Mouse (Mus musculus): Measurements from ENCODE around the gene Olfr1191-ps1. TPM values are rescaled to one million over a fixed set of nuclear protein-coding genes. Genes with fewer than 3 reads are reported as not detected.
"Not testable (repeated sequence)": the region's sequence is repeated elsewhere in the genome, so short reads cannot be mapped to it uniquely, and the experiment has no call there.

Gene Olfr1191-ps1
- not detected in 2 replicates for polyA plus RNA-seq (2015; fragmentation: Nextera tagmentation; extraction: Ambion mirVana)

DNA sequence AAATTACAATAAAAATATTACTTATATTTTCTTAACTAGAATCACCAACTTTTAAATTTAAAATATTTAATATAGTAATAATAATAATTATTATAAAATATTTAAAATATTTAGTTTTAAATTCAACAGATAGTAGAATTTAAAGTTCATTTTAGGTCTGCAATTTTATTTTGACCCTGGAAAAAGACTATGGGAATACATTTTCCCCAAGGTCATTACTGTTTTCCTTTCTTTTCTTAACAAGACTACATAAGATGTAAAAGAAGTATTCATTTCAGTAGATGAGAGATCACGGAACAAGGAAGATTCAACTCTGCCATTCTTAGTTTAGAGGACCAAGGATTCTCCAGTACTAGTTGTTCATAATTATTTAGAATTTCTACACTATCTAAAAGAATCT is at the start of gene Olfr1191-ps1:
Gene Olfr1191-ps1 (plus strand): TSS at position 301 of the 400 bp plus-strand sequence.
- H3K4me2 ChIP-seq; H3K27me3 ChIP-seq; H3K36me3 ChIP-seq; H3K9me3 ChIP-seq; H3K27ac ChIP-seq (replicated peaks); ATAC-seq (ENCODE audit: low read depth); H3K9ac ChIP-seq; H3K4me3 ChIP-seq; H3K4me1 ChIP-seq (replicated peaks): not testable (repeated sequence)
- 88% methylated on average over 1 of the region's 1 CpGs for WGBS

DNA sequence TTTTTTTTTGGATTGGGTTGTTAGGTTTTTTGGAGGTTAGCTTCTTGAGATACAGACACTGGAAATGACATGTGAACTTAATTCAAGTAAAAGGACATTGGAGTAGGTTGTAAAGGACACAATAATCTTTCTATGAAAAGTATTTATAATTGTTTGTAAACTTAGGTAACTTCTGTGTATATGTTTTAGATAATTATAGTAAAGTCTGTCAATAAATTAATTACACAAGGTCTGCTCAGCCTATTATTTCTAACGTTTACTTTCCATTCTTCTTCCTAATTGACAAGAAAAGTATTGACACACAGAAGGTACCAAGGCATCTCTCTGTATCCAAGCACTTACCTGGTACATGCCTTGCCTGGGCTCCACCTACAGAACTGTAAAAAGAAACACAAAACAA is 7.9 kb downstream of the Olfr1191-ps1 start, which contains the start of gene Olfr1192-ps1:
Gene Olfr1192-ps1 (plus strand): TSS at position 301 of the 400 bp plus-strand sequence.
- H3K4me1 ChIP-seq (replicated peaks), result no peaks in the 10 kb centered on the region
- 45% methylated on average over 1 of the region's 1 CpGs for WGBS
- no peak within 1 kb of the TSS for H3K4me2 ChIP-seq
- no peak for ATAC-seq (ENCODE audit: low read depth)
- no peak within 1 kb of the TSS for H3K4me3 ChIP-seq
- no peak within 1 kb of the TSS for H3K9ac ChIP-seq
- H3K9me3 ChIP-seq, result no peaks in the 10 kb centered on the region
- H3K27ac ChIP-seq (replicated peaks), result no peak within 1 kb of the TSS
- no peaks in the 10 kb centered on the region for H3K27me3 ChIP-seq
- no peaks in the 10 kb centered on the region for H3K36me3 ChIP-seq

DNA sequence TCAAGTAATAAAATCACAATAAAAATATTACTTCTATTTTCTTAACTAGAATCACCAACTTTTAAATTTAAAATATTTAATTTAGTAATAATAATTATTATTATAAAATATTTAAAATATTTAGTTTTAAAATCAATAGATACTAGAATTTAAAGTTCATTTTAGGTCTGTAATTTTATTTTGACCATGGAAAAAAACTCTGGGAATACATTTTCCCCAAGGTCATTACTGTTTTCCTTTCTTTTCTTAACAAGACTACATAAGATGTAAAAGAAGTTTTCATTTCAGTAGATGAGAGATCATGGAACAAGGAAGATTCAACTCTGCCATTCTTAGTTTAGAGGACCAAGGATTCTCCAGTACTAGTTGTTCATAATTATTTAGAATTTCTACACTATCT is 35.0 kb downstream of the Olfr1191-ps1 start, which contains the start of gene Olfr1193:
Gene Olfr1193 (plus strand): TSS at position 301 of the 400 bp plus-strand sequence.
- ATAC-seq (ENCODE audit: low read depth), result not testable (repeated sequence)

DNA sequence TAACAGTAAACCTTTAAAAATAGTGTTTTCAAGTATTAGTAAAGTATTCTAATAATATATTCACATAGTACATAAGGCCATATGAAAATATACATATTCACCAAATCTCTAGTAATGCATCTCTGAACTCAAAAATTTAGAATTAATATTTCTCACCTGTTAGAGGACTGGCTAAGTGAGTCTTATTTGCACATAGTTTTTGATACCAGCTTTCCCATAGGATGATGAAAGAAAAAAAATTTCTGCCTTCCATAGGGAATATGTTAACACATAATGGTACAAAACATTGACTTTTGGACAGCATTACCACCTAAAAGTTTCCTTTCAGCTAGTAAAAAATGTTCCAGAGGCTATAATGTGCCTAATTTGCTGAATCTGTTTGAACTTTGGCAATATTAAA is 48.7 kb downstream of the Olfr1191-ps1 start, which contains the start of gene Olfr1195:
Gene Olfr1195 (minus strand): TSS at position 101 of the 400 bp plus-strand sequence.
- no peak within 1 kb of the TSS for H3K27ac ChIP-seq (replicated peaks)
- no peaks in the 10 kb centered on the region for H3K4me1 ChIP-seq (replicated peaks)
- H3K4me2 ChIP-seq, result no peak within 1 kb of the TSS
- ATAC-seq (ENCODE audit: low read depth), result no peak
- H3K9ac ChIP-seq, result no peak within 1 kb of the TSS
- H3K27me3 ChIP-seq, result no peaks in the 10 kb centered on the region
- H3K4me3 ChIP-seq, result no peak within 1 kb of the TSS
- H3K36me3 ChIP-seq, result no peaks in the 10 kb centered on the region
- H3K9me3 ChIP-seq, result no peaks in the 10 kb centered on the region

More for the DNA sequence above, 35.0 kb downstream of the Olfr1191-ps1 start, which contains the start of gene Olfr1193:
- not testable (repeated sequence) for H3K4me1 ChIP-seq (replicated peaks); H3K27ac ChIP-seq (replicated peaks); H3K36me3 ChIP-seq; H3K9ac ChIP-seq; H3K9me3 ChIP-seq; H3K4me3 ChIP-seq; H3K4me2 ChIP-seq; H3K27me3 ChIP-seq

Other genes starting within 250 kb of the Olfr1191-ps1 start
- not detected in 2 replicates for gene Olfr1179, start 234.1 kb upstream of the Olfr1191-ps1 start, polyA plus RNA-seq (2015; fragmentation: Nextera tagmentation; extraction: Ambion mirVana)
- gene Olfr1180, start 221.4 kb upstream of the Olfr1191-ps1 start, polyA plus RNA-seq (2015; fragmentation: Nextera tagmentation; extraction: Ambion mirVana), result not detected in 2 replicates
- not detected in 2 replicates for gene Olfr1181, start 214.4 kb upstream of the Olfr1191-ps1 start, polyA plus RNA-seq (2015; fragmentation: Nextera tagmentation; extraction: Ambion mirVana)
- gene Gm13757, start 191.4 kb upstream of the Olfr1191-ps1 start, polyA plus RNA-seq (2015; fragmentation: Nextera tagmentation; extraction: Ambion mirVana), result not detected in 2 replicates
- gene Olfr1183, start 185.7 kb upstream of the Olfr1191-ps1 start, polyA plus RNA-seq (2015; fragmentation: Nextera tagmentation; extraction: Ambion mirVana), result not detected in 2 replicates
- not detected in 2 replicates for gene Olfr1184, start 156.9 kb upstream of the Olfr1191-ps1 start, polyA plus RNA-seq (2015; fragmentation: Nextera tagmentation; extraction: Ambion mirVana)
- not detected in 2 replicates for gene Olfr1185-ps1, start 147.2 kb upstream of the Olfr1191-ps1 start, polyA plus RNA-seq (2015; fragmentation: Nextera tagmentation; extraction: Ambion mirVana)
- not detected in 2 replicates for gene Olfr1186, start 122.0 kb upstream of the Olfr1191-ps1 start, polyA plus RNA-seq (2015; fragmentation: Nextera tagmentation; extraction: Ambion mirVana)
- not detected in 2 replicates for gene Olfr1188, start 83.6 kb upstream of the Olfr1191-ps1 start, polyA plus RNA-seq (2015; fragmentation: Nextera tagmentation; extraction: Ambion mirVana)
- not detected in 2 replicates for gene Olfr1189, start 54.1 kb upstream of the Olfr1191-ps1 start, polyA plus RNA-seq (2015; fragmentation: Nextera tagmentation; extraction: Ambion mirVana)
- gene Olfr1192-ps1, start 8.0 kb downstream of the Olfr1191-ps1 start, polyA plus RNA-seq (2015; fragmentation: Nextera tagmentation; extraction: Ambion mirVana), result not detected in 2 replicates
- not detected in 2 replicates for gene Olfr1193, start 35.1 kb downstream of the Olfr1191-ps1 start, polyA plus RNA-seq (2015; fragmentation: Nextera tagmentation; extraction: Ambion mirVana)
- not detected in 2 replicates for gene Olfr1195, start 48.6 kb downstream of the Olfr1191-ps1 start, polyA plus RNA-seq (2015; fragmentation: Nextera tagmentation; extraction: Ambion mirVana)
- gene Olfr1196, start 64.1 kb downstream of the Olfr1191-ps1 start, polyA plus RNA-seq (2015; fragmentation: Nextera tagmentation; extraction: Ambion mirVana), result not detected in 2 replicates
- gene Olfr1197, start 91.8 kb downstream of the Olfr1191-ps1 start, polyA plus RNA-seq (2015; fragmentation: Nextera tagmentation; extraction: Ambion mirVana), result not detected in 2 replicates
- gene Olfr1198, start 110.8 kb downstream of the Olfr1191-ps1 start, polyA plus RNA-seq (2015; fragmentation: Nextera tagmentation; extraction: Ambion mirVana), result not detected in 2 replicates
- not detected in 2 replicates for gene Olfr1199, start 119.9 kb downstream of the Olfr1191-ps1 start, polyA plus RNA-seq (2015; fragmentation: Nextera tagmentation; extraction: Ambion mirVana)
- gene Olfr1200, start 129.9 kb downstream of the Olfr1191-ps1 start, polyA plus RNA-seq (2015; fragmentation: Nextera tagmentation; extraction: Ambion mirVana), result not detected in 2 replicates
- gene Olfr1201, start 152.5 kb downstream of the Olfr1191-ps1 start, polyA plus RNA-seq (2015; fragmentation: Nextera tagmentation; extraction: Ambion mirVana), result not detected in 2 replicates
- gene Olfr1202, start 174.0 kb downstream of the Olfr1191-ps1 start, polyA plus RNA-seq (2015; fragmentation: Nextera tagmentation; extraction: Ambion mirVana), result not detected in 2 replicates
- not detected in 2 replicates for gene Olfr1205, start 189.2 kb downstream of the Olfr1191-ps1 start, polyA plus RNA-seq (2015; fragmentation: Nextera tagmentation; extraction: Ambion mirVana)
- gene Olfr1204, start 208.8 kb downstream of the Olfr1191-ps1 start, polyA plus RNA-seq (2015; fragmentation: Nextera tagmentation; extraction: Ambion mirVana), result not detected in 2 replicates
- not detected in 2 replicates for gene Olfr1206, start 222.7 kb downstream of the Olfr1191-ps1 start, polyA plus RNA-seq (2015; fragmentation: Nextera tagmentation; extraction: Ambion mirVana)